Comparison of ENCODE assay signal across 8 mouse cellular contexts in the genomic region with DNA sequence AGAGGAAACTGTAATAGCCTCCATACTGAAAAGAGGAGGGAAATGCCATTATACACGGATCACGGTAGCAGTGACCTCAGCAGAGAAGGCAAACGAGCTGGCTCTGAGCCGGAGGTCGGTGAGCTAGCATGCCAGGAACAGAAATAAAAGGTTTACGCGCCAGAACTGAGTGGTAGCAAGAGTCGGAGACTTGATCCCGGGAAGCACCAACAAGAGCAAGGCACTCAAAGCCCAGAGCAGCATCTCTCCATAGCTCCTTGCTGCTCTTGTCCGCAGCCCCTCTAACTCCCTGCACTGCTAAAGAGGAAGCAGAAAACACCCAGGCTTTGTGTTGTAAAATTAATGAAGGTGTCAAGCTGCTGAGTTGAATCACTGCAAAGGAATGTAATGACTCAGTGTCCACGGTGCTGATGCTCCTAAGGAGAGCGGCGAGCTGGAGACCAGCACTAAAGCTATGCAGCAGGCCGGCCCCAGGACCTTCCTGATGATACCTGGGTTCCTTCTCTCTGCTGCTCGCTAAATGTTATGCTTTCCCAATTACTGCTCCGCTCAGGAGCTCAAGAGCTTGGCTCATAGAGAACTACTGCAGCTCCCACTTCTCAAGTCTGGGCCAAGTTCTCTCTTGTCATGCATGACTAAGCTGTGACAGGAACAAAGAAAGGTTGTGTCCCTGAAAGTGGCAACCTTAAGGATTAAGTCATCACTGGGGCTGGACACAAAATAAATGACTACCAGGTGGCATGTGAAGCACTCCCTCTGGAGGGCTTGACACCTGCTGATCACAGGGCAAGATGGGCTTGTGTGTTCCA. TPM values are rescaled to one million over a fixed set of nuclear protein-coding genes. Genes with fewer than 3 reads are reported as not detected.
A peak's percentile ranks its signal among the peaks of the same experiment; 100 is the strongest.
DNase-seq lines count a peak whose midpoint lies in the region; ATAC-seq and TF ChIP-seq lines count a peak whose summit lies in the region.

No protein-coding gene starts in this region.

- H3K9ac ChIP-seq in CH12.LX (ENCODE audit: insufficient read depth, low read depth): no peak overlapping the region
- H3K9ac ChIP-seq in heart, embryonic 11.5 days (ENCODE audit: low read depth, low read length): peak overlapping the region; percentile 58
- H3K9ac ChIP-seq in kidney, embryonic 16.5 days (replicated peaks; ENCODE audit: low read length): peak overlapping the region; percentile 42; the same call in 1 of the 2 replicates

- TF ChIP-seq RAD21 in CH12.LX (IDR thresholded peaks at IDR 0.05; ENCODE audit: low read depth, low read length): no peak

- in situ Hi-C loops in CH12.LX (cut with MboI; ENCODE audit: low pct_ligation_motif_present, low pct_unique_long_range_greater_than_20kb, low sequenced_read_pairs): no loop called here

- no peak overlapping the region for H3K4me2 ChIP-seq in CH12.LX (ENCODE audit: insufficient read depth, low read depth, poor library complexity, severe bottlenecking)
- H3K4me2 ChIP-seq in heart, embryonic 11.5 days: peak overlapping the region; percentile 44
- peak overlapping the region; percentile 36 for H3K4me2 ChIP-seq in kidney, embryonic 16.5 days (replicated peaks; ENCODE audit: low read depth, low read length)

- H3K27ac ChIP-seq in CH12.LX (ENCODE audit: insufficient read depth, low read depth): no peak overlapping the region
- peak overlapping the region; percentile 84 for H3K27ac ChIP-seq in heart, embryonic 11.5 days (ENCODE audit: low read depth, low read length)
- H3K27ac ChIP-seq in kidney, embryonic 16.5 days (ENCODE audit: low read length): peak overlapping the region; percentile 79

- dilution Hi-C loops in CH12.LX (cut with MboI; ENCODE audit: extremely low pct_ligation_motif_present, extremely low pct_unique_long_range_greater_than_20kb, low sequenced_read_pairs): no loop called here

- H3K79me2 ChIP-seq in CH12.LX (replicated peaks; ENCODE audit: control insufficient read depth, extremely low read depth, insufficient read depth, poor library complexity, severe bottlenecking): peaks cover 3% of the 10 kb centered on the region

- 15% methylated on average over 16 of the region's 16 CpGs for WGBS in heart, embryonic 11.5 days (ENCODE audit: insufficient replicate concordance)
- WGBS in kidney, embryonic 16.5 days: 4% methylated on average over 16 of the region's 16 CpGs

- peaks cover 13 to 66% of the 10 kb centered on the region in 2 experiments for H3K4me1 ChIP-seq in CH12.LX (ENCODE audit: control insufficient read depth in 1 of 2, insufficient read depth in 2 of 2)
- H3K4me1 ChIP-seq in heart, embryonic 11.5 days (ENCODE audit: control insufficient read depth, insufficient read depth, low read length): peaks cover 51% of the 10 kb centered on the region
- peaks cover 68% of the 10 kb centered on the region for H3K4me1 ChIP-seq in kidney, embryonic 16.5 days (ENCODE audit: insufficient read depth, low read length)

- no peaks in the 10 kb centered on the region for H3K27me3 ChIP-seq in CH12.LX (replicated peaks)
- no peaks in the 10 kb centered on the region for H3K27me3 ChIP-seq in heart, embryonic 11.5 days (ENCODE audit: control insufficient read depth, insufficient read depth, low read length)
- H3K27me3 ChIP-seq in kidney, embryonic 16.5 days (ENCODE audit: insufficient read depth, low read length): no peaks in the 10 kb centered on the region

- peak; percentile 52; the same call in 1 of the 2 replicates for ATAC-seq in heart, embryonic 11.5 days (replicated peaks; ENCODE audit: insufficient number of reproducible peaks, low FRiP score, low TSS enrichment)
- peak; percentile 58 for ATAC-seq in kidney, embryonic 16.5 days (ENCODE audit: low FRiP score, low TSS enrichment)
- peak; percentile 53 for ATAC-seq in megakaryocyte, adult 5-6 weeks (ENCODE audit: poor library complexity, severe bottlenecking)

- peak; percentile 55 for DNase-seq in CH12.LX (ENCODE audit: extremely low read depth)
- DNase-seq in adrenal gland, postnatal 10 days: peak; percentile 71
- DNase-seq in left cerebral cortex, adult 9 months (ENCODE audit: low spot score in 2 of 2): no peak
- no peak for DNase-seq in ovary, postnatal 14 days (ENCODE audit: low spot score)
- DNase-seq in spleen, adult 12 weeks (ENCODE audit: low spot score): no peak

- TF ChIP-seq EP300 in CH12.LX (IDR thresholded peaks at IDR 0.05; ENCODE audit: low read length): no peak

- H3K4me3 ChIP-seq in CH12.LX (replicated peaks in 1 of 3; ENCODE audit: low read depth in 2 of 3, low read length in 2 of 3, poor library complexity in 1 of 3): no peak overlapping the region
- H3K4me3 ChIP-seq in heart, embryonic 11.5 days (ENCODE audit: low read depth, low read length): no peak overlapping the region
- H3K4me3 ChIP-seq in kidney, embryonic 16.5 days (ENCODE audit: low read length): no peak overlapping the region

- no peak for TF ChIP-seq CTCF in CH12.LX (conservative IDR thresholded peaks at IDR 0.05 in 1 of 2, IDR thresholded peaks at IDR 0.05 in 1 of 2; ENCODE audit: low read depth in 2 of 2, low read length in 2 of 2)

- no peaks in the 10 kb centered on the region for H3K9me3 ChIP-seq in CH12.LX (replicated peaks; ENCODE audit: low read length)
- no peaks in the 10 kb centered on the region for H3K9me3 ChIP-seq in heart, embryonic 11.5 days (replicated peaks; ENCODE audit: control insufficient read depth, low read length)
- no peaks in the 10 kb centered on the region for H3K9me3 ChIP-seq in kidney, embryonic 16.5 days (ENCODE audit: low read length)

- peaks cover 0 to 54% of the 10 kb centered on the region in 2 experiments for H3K36me3 ChIP-seq in CH12.LX (replicated peaks in 1 of 2; ENCODE audit: control insufficient read depth in 1 of 2, insufficient read depth in 1 of 2, low read length in 1 of 2)
- no peaks in the 10 kb centered on the region for H3K36me3 ChIP-seq in heart, embryonic 11.5 days (ENCODE audit: control insufficient read depth, insufficient read depth, low read length)
- no peaks in the 10 kb centered on the region for H3K36me3 ChIP-seq in kidney, embryonic 16.5 days (ENCODE audit: insufficient read depth, low read length)

- TF ChIP-seq POLR2A in CH12.LX (IDR thresholded peaks at IDR 0.05; ENCODE audit: low read depth, low read length): no peak

TF ChIP-seq in CH12.LX, 34 proteins besides CTCF, POLR2A, EP300 and RAD21:
- TF ChIP-seq MAFK (IDR thresholded peaks at IDR 0.05; ENCODE audit: insufficient replicate concordance, low read length) (no peak), MAZ (IDR thresholded peaks at IDR 0.05; ENCODE audit: low read depth, low read length) (no peak), ZC3H11A (IDR thresholded peaks at IDR 0.05; ENCODE audit: low read depth, low read length) (no peak), SIN3A (IDR thresholded peaks at IDR 0.05; ENCODE audit: low read length) (no peak), USF1 (IDR thresholded peaks at IDR 0.05; ENCODE audit: low read depth, low read length) (no peak)

RNA-seq across cellular contexts. Expression of a gene that starts 50.1 kb away (rescaled TPM):
- total RNA-seq in CH12.LX (2012; rRNA removed): 48.5 and 51.3 TPM in 2 replicates
- 60.3 and 63.6 TPM in 2 replicates for total RNA-seq in CH12.LX (2014; rRNA removed)
- polyA plus RNA-seq in CH12.LX (2012; ENCODE audit: insufficient read length, low read depth): 59.2 and 67.7 TPM in 2 replicates
- 10 to 100 TPM; 67.9 to 74.0 TPM for total RNA-seq in adrenal gland, postnatal 10 days (2021)
- 33.5 and 37.2 TPM in 2 replicates for polyA plus RNA-seq in heart, embryonic 11.5 days (2014; fragmentation: Nextera tagmentation; extraction: Ambion mirVana)
- 65.0 and 67.3 TPM in 2 replicates for polyA plus RNA-seq in kidney, embryonic 16.5 days (2015; fragmentation: Nextera tagmentation; extraction: Ambion mirVana)
- total RNA-seq in megakaryocyte, adult 5-6 weeks (2015): 7.7 and 7.8 TPM in 2 replicates
- 10.7 and 12.3 TPM in 2 replicates for total RNA-seq in megakaryocyte, adult 5-6 weeks (2017)

RNA-seq across cellular contexts. Expression of a gene that starts 54.4 kb away (rescaled TPM):
- total RNA-seq in CH12.LX (2012; rRNA removed): 26.8 and 27.2 TPM in 2 replicates
- 23.4 and 23.7 TPM in 2 replicates for total RNA-seq in CH12.LX (2014; rRNA removed)
- 42.0 and 44.8 TPM in 2 replicates for polyA plus RNA-seq in CH12.LX (2012; ENCODE audit: insufficient read length, low read depth)
- 10 to 100 TPM; 21.0 to 23.9 TPM for total RNA-seq in adrenal gland, postnatal 10 days (2021)
- 34.2 and 35.9 TPM in 2 replicates for polyA plus RNA-seq in heart, embryonic 11.5 days (2014; fragmentation: Nextera tagmentation; extraction: Ambion mirVana)
- polyA plus RNA-seq in kidney, embryonic 16.5 days (2015; fragmentation: Nextera tagmentation; extraction: Ambion mirVana): 39.0 and 40.2 TPM in 2 replicates
- 11.5 and 14.6 TPM in 2 replicates for total RNA-seq in megakaryocyte, adult 5-6 weeks (2015)
- total RNA-seq in megakaryocyte, adult 5-6 weeks (2017): 14.8 and 16.7 TPM in 2 replicates

Comparison
In these comparisons a context has a peak if more than half of its experiments do, and no peak if none do; other contexts are left out.
1. DNase-seq: peak in CH12.LX (single experiment) and adrenal gland, postnatal 10 days (single experiment); none in left cerebral cortex, adult 9 months (0 of 2), ovary, postnatal 14 days (single experiment) and spleen, adult 12 weeks (single experiment).
2. Peak in every context shown above with its lines, with median percentiles within 50 percentile points of each other: ATAC-seq.